Mouse (Mus musculus) stomach, embryonic 14.5 days (tissue): ENCODE data around the gene Bik. TPM values are rescaled to one million over a fixed set of nuclear protein-coding genes. Genes with fewer than 3 reads are reported as not detected.

Source experiments
- ATAC-seq: fragments of 200-750 bp; cut with Nextera tagmentation; 2 replicates; pipeline ENCODE4 v1.8.0; 2017; ENCODE audit warnings: low read depth, moderate TSS enrichment; ENCODE audit not compliant: insufficient number of reproducible peaks, insufficient read depth, low FRiP score
- H3K27ac ChIP-seq: fragments of 300-500 bp; sonication (generic); 2 replicates; pipeline ENCODE4 v1.5.1; 2014; ENCODE audit warnings: mild to moderate bottlenecking, low read length, moderate library complexity, mixed read lengths
- H3K27me3 ChIP-seq: fragments of 300-500 bp; sonication (generic); 2 replicates; pipeline ENCODE4 v1.6.1; 2014; ENCODE audit warnings: low read length, control low read depth, mixed read lengths; ENCODE audit not compliant: control insufficient read depth, insufficient read depth
- H3K36me3 ChIP-seq: fragments of 300-500 bp; sonication (generic); 2 replicates; pipeline ENCODE4 v1.6.1; 2014; ENCODE audit warnings: mild to moderate bottlenecking, control low read depth, low read length, moderate library complexity, mixed read lengths; ENCODE audit not compliant: control insufficient read depth, insufficient read depth
- H3K4me1 ChIP-seq: fragments of 300-500 bp; sonication (generic); 2 replicates; pipeline ENCODE4 v1.6.1; 2014; ENCODE audit warnings: low read length, control low read depth, mixed read lengths; ENCODE audit not compliant: control insufficient read depth, insufficient read depth
- H3K4me2 ChIP-seq: fragments of 300-500 bp; sonication (generic); replicated peaks from 2 replicates; pipeline ENCODE4 v1.6.1; 2014; ENCODE audit warnings: low read depth, low read length, control low read depth
- H3K4me3 ChIP-seq: fragments of 300-500 bp; sonication (generic); 2 replicates; pipeline ENCODE4 v1.5.1; 2014; ENCODE audit warnings: low read depth, low read length, control low read depth
- H3K9ac ChIP-seq: fragments of 300-500 bp; sonication (generic); replicated peaks from 2 replicates; pipeline ENCODE4 v1.6.1; 2014; ENCODE audit warnings: low read depth, mild to moderate bottlenecking, control low read depth, low read length, moderate library complexity, mixed read lengths
- H3K9me3 ChIP-seq: fragments of 300-500 bp; sonication (generic); 2 replicates; pipeline ENCODE4 v1.6.1; 2016; ENCODE audit warnings: low read depth, low read length, control low read depth; ENCODE audit not compliant: control insufficient read depth
- WGBS: fragments of 180-500 bp; shearing (Covaris S2); extraction: QIAGEN DNeasy Blood & Tissue Kit; methylation state at CpG from one replicate; pipeline ENCODE4 v1.1.7; 2014; 5-methylcytosine and 5-hydroxymethylcytosine counted together
- polyA plus RNA-seq: library from polyadenylated mRNA; unstranded; fragments of >200 nt; fragmentation: Nextera tagmentation; extraction: Ambion mirVana; gene quantifications from 2 replicates; pipeline ENCODE4 v1.2.1, GENCODE M21; 2014

The Bik gene
- polyA plus RNA-seq, 1 experiment from 2014 or later, result 8.9 TPM

GRCm38 (mm10) chr15:83530233-83530632, 3.6 kb downstream of the Bik start:
- H3K9me3 ChIP-seq, result no peaks in the 10 kb centered on the region
- peaks cover 2% of the 10 kb centered on the region; the same call in 1 of the 2 replicates for H3K4me1 ChIP-seq
- ATAC-seq, result no peak
- H3K4me2 ChIP-seq, result no peak overlapping the region
- peaks cover 22% of the 10 kb centered on the region for H3K27me3 ChIP-seq
- no peaks in the 10 kb centered on the region for H3K36me3 ChIP-seq
- WGBS, result 68% methylated on average over 9 of the region's 9 CpGs
- no peak overlapping the region; the same call in 1 of the 2 replicates for H3K9ac ChIP-seq
- H3K27ac ChIP-seq, result peak overlapping the region; percentile 52; the same call in 1 of the 2 replicates
- no peak overlapping the region for H3K4me3 ChIP-seq

GRCm38 (mm10) chr15:83530688-83531087, 4.0 kb downstream of the Bik start:
- H3K4me1 ChIP-seq, result peaks cover 2% of the 10 kb centered on the region; the same call in 1 of the 2 replicates
- H3K27me3 ChIP-seq, result peaks cover 20% of the 10 kb centered on the region
- no peak overlapping the region for H3K4me3 ChIP-seq
- H3K36me3 ChIP-seq, result no peaks in the 10 kb centered on the region
- H3K9me3 ChIP-seq, result no peaks in the 10 kb centered on the region
- no peak overlapping the region for H3K4me2 ChIP-seq
- H3K9ac ChIP-seq, result no peak overlapping the region; the same call in 1 of the 2 replicates
- 59% methylated on average over 6 of the region's 6 CpGs for WGBS
- peak overlapping the region; percentile 52; the same call in 1 of the 2 replicates for H3K27ac ChIP-seq
- no peak for ATAC-seq

- Histone ChIP-seq H3K4me2 (no peak overlapping the region), H3K27me3 (peaks cover 8% of the 10 kb centered on the region; the same call in 1 of the 2 replicates), H3K36me3 (no peaks in the 10 kb centered on the region), H3K9me3 (no peaks in the 10 kb centered on the region), H3K9ac (no peak overlapping the region), H3K4me1 (no peaks in the 10 kb centered on the region), H3K27ac (no peak overlapping the region), H3K4me3 (no peak overlapping the region)
- ATAC-seq, result no peak
- WGBS, result 83% methylated on average over 5 of the region's 5 CpGs
Observed at GRCm38 (mm10) chr15:83531961-83532469, 5.4 kb downstream of the Bik start.

- Histone ChIP-seq H3K9me3 (no peaks in the 10 kb centered on the region), H3K4me2 (no peak overlapping the region), H3K27me3 (peaks cover 4% of the 10 kb centered on the region; the same call in 1 of the 2 replicates), H3K9ac (no peak overlapping the region), H3K36me3 (no peaks in the 10 kb centered on the region), H3K27ac (no peak overlapping the region), H3K4me1 (no peaks in the 10 kb centered on the region), H3K4me3 (no peak overlapping the region)
- no peak for ATAC-seq
- WGBS, result 67% methylated on average over 7 of the region's 7 CpGs
Observed at GRCm38 (mm10) chr15:83532606-83533005, 5.9 kb downstream of the Bik start.

- no peak overlapping the region; the same call in 1 of the 2 replicates for H3K9ac ChIP-seq
- no peak overlapping the region for H3K4me3 ChIP-seq
- H3K27ac ChIP-seq, result no peak overlapping the region; the same call in 1 of the 2 replicates
- WGBS, result 59% methylated on average over 17 of the region's 17 CpGs
- no peak overlapping the region for H3K4me2 ChIP-seq
- H3K4me1 ChIP-seq, result no peaks in the 10 kb centered on the region
- H3K27me3 ChIP-seq, result no peaks in the 10 kb centered on the region
- H3K9me3 ChIP-seq, result no peaks in the 10 kb centered on the region
- peak; percentile 74; the same call in 1 of the 2 replicates for ATAC-seq
- H3K36me3 ChIP-seq, result no peaks in the 10 kb centered on the region
Observed at GRCm38 (mm10) chr15:83534960-83535889, 8.6 kb downstream of the Bik start.

- H3K4me1 ChIP-seq, result no peaks in the 10 kb centered on the region
- H3K4me3 ChIP-seq, result no peak overlapping the region
- no peaks in the 10 kb centered on the region for H3K9me3 ChIP-seq
- 80% methylated on average over 6 of the region's 6 CpGs for WGBS
- H3K4me2 ChIP-seq, result no peak overlapping the region
- H3K9ac ChIP-seq, result no peak overlapping the region
- no peaks in the 10 kb centered on the region for H3K36me3 ChIP-seq
- H3K27ac ChIP-seq, result no peak overlapping the region
- H3K27me3 ChIP-seq, result no peaks in the 10 kb centered on the region
- no peak for ATAC-seq
Observed at GRCm38 (mm10) chr15:83535890-83536231, 9.2 kb downstream of the Bik start.

GRCm38 (mm10) chr15:83538855-83539254, 12.2 kb downstream of the Bik start:
- H3K4me1 ChIP-seq, result no peaks in the 10 kb centered on the region
- H3K4me3 ChIP-seq, result no peak overlapping the region
- no peaks in the 10 kb centered on the region for H3K27me3 ChIP-seq
- ATAC-seq, result no peak
- no peak overlapping the region for H3K9ac ChIP-seq
- WGBS, result 99% methylated on average over 2 of the region's 2 CpGs
- H3K9me3 ChIP-seq, result no peaks in the 10 kb centered on the region
- H3K36me3 ChIP-seq, result no peaks in the 10 kb centered on the region
- no peak overlapping the region for H3K27ac ChIP-seq
- H3K4me2 ChIP-seq, result no peak overlapping the region

GRCm38 (mm10) chr15:83539905-83540304, 13.2 kb downstream of the Bik start:
- no peak for ATAC-seq
- WGBS, result 54% methylated on average over 4 of the region's 4 CpGs

More at GRCm38 (mm10) chr15:83539905-83540304, 13.2 kb downstream of the Bik start:
- Histone ChIP-seq H3K4me3 (no peak overlapping the region), H3K27ac (no peak overlapping the region), H3K27me3 (no peaks in the 10 kb centered on the region), H3K4me2 (no peak overlapping the region), H3K36me3 (no peaks in the 10 kb centered on the region; the same call in 1 of the 2 replicates), H3K9ac (no peak overlapping the region), H3K4me1 (no peaks in the 10 kb centered on the region), H3K9me3 (no peaks in the 10 kb centered on the region)
